Mouse (Mus musculus) spleen, postnatal 10 days (tissue): Measurements from ENCODE around the gene Nid2.

ENCODE experiments used
- DNase-seq, 2 experiments: peaks; one replicate each; pipeline ENCODE4 v3.0.0; 2021 to 2022; ENCODE audit warnings: low spot score in 2 of 2

Gene Nid2

DNA sequence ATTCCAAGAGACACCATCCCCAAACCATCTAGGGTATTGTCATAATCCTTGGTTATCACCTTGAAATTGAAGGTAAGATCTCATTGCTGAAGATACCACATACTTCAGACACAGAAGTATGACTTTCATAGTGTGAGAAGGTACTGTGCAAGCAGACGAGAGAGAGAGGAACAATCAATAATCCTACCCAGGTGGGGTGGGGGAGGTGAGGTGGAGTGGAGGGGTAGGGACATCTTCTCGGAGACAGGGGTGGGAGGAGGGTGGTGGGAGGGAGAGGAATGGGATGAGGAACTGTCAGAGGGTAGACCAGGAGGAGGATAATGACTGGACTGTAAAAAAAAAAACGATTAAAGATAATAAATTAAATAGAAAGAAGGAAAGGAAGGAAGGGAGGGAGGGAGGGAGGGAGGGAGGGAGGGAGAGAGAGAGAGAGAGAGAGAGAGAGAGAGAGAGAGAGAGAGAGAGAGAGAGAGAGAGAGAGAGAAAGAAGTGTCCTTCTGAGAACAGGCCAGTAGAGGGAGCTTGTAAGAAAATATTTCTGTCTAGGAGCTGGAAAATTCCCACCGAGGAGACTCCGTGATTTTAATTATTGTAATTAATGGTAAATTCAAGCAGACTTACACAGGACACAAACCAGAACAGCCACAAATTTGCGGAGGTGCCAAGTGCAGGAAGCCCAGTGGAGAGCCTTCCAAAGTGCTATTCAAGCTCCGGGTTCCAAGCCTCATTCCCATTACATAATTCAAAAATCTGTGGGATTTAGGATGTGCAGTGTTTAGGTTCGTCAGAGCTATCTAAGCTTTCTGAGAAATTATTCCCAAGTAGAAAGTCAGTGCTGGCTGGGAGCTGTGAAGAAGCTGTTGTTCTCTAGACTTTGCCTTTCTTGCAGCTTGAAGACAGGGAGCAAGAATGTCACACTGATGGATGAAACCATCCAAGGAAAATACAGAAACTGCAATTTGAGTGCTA lies 108.0 kb downstream of the Nid2 start:
- no peak for DNase-seq

DNA sequence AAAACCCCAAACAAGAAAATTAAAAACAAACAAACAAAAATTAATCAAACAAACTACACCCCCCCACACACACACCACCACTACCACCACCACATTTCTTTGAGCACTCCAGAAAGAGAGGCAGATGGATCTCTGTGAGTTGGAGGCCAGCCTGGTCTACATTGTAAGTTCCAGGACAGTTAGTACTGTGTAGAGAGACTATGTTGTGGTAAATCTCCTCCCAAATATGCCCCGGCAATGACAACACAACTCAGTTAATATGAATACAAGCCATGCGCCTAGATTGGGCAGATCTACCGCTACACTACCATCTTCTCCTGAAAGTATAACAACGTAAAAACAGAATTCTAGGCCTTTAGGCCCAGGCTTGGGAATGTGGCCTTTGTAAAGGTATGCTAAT lies 109.2 kb downstream of the Nid2 start:
- DNase-seq, result no peak
